Mouse (Mus musculus) embryonic facial prominence, embryonic 13.5 days (tissue): Measurements from ENCODE around the gene Slc25a1. TPM values are rescaled to one million over a fixed set of nuclear protein-coding genes. Genes with fewer than 3 reads are reported as not detected.

Experiments
- ATAC-seq: fragments of 200-750 bp; cut with Nextera tagmentation; 2 replicates; pipeline ENCODE4 v1.8.0; 2017; ENCODE audit warnings: low read depth; ENCODE audit not compliant: insufficient number of reproducible peaks, insufficient read depth, low FRiP score, low TSS enrichment
- H3K27ac ChIP-seq: fragments of 300-500 bp; sonication (generic); 2 replicates; pipeline ENCODE4 v1.5.1; 2015; ENCODE audit warnings: moderate library complexity, mild to moderate bottlenecking, inconsistent platforms
- H3K27me3 ChIP-seq: fragments of 300-500 bp; sonication (generic); 2 replicates; pipeline ENCODE4 v1.6.1; 2015; ENCODE audit warnings: mild to moderate bottlenecking, inconsistent platforms
- H3K36me3 ChIP-seq: fragments of 300-500 bp; sonication (generic); 2 replicates; pipeline ENCODE4 v1.6.1; 2015; ENCODE audit warnings: mild to moderate bottlenecking, inconsistent platforms
- H3K4me1 ChIP-seq: fragments of 300-500 bp; sonication (generic); 2 replicates; pipeline ENCODE4 v1.6.1; 2015; ENCODE audit warnings: inconsistent platforms
- H3K4me2 ChIP-seq: fragments of 300-500 bp; sonication (generic); 2 replicates; pipeline ENCODE4 v1.6.1; 2015; ENCODE audit warnings: moderate library complexity, mild to moderate bottlenecking, inconsistent platforms
- H3K4me3 ChIP-seq: fragments of 300-500 bp; sonication (generic); 2 replicates; pipeline ENCODE4 v1.5.1; 2015; ENCODE audit warnings: mild to moderate bottlenecking, inconsistent platforms
- H3K9ac ChIP-seq: fragments of 300-500 bp; sonication (generic); 2 replicates; pipeline ENCODE4 v1.6.1; 2015; ENCODE audit warnings: mild to moderate bottlenecking, inconsistent platforms
- H3K9me3 ChIP-seq: fragments of 300-500 bp; sonication (generic); 2 replicates; pipeline ENCODE4 v1.6.1; 2016; ENCODE audit warnings: inconsistent platforms
- WGBS: fragments of 180-500 bp; shearing (Covaris S2); methylation state at CpG from one replicate; pipeline ENCODE4 v1.1.7; 2015; ENCODE audit warnings: mixed read lengths; 5-methylcytosine and 5-hydroxymethylcytosine counted together
- polyA plus RNA-seq: library from polyadenylated mRNA; unstranded; fragments of >200 nt; fragmentation: Nextera tagmentation; extraction: Ambion mirVana; gene quantifications from 2 replicates; pipeline ENCODE4 v1.2.1, GENCODE M21; 2015

Slc25a1 gene
- polyA plus RNA-seq, 1 experiment from 2014 or later = 90.5 TPM

GRCm38 (mm10) chr16:17889689-17890341 is 38.2 kb downstream of the Slc25a1 start:
- H3K9ac ChIP-seq = peak overlapping the region; percentile 99
- no peak overlapping the region for H3K27ac ChIP-seq
- WGBS = 83% methylated on average over 6 of the region's 6 CpGs

GRCm38 (mm10) chr16:17884116-17884515 is 43.9 kb downstream of the Slc25a1 start:
- Histone ChIP-seq H3K27me3 (no peaks in the 10 kb centered on the region), H3K27ac (no peak overlapping the region), H3K4me3 (no peak overlapping the region), H3K9ac (no peak overlapping the region), H3K36me3 (peaks cover 7% of the 10 kb centered on the region; the same call in 1 of the 2 replicates), H3K9me3 (no peaks in the 10 kb centered on the region), H3K4me1 (peaks cover 6% of the 10 kb centered on the region), H3K4me2 (no peak overlapping the region)
- ATAC-seq = no peak
- 89% methylated on average over 6 of the region's 6 CpGs for WGBS

More at GRCm38 (mm10) chr16:17889689-17890341, 38.2 kb downstream of the Slc25a1 start:
- H3K36me3 ChIP-seq = no peaks in the 10 kb centered on the region
- ATAC-seq = no peak
- H3K27me3 ChIP-seq = no peaks in the 10 kb centered on the region
- H3K9me3 ChIP-seq = no peaks in the 10 kb centered on the region
- H3K4me2 ChIP-seq = peak overlapping the region; percentile 74
- H3K4me1 ChIP-seq = peaks cover 24% of the 10 kb centered on the region
- H3K4me3 ChIP-seq = peak overlapping the region; percentile 96

GRCm38 (mm10) chr16:17882196-17882595 is 45.8 kb downstream of the Slc25a1 start:
- ATAC-seq = no peak
- H3K9me3 ChIP-seq = no peaks in the 10 kb centered on the region
- no peaks in the 10 kb centered on the region for H3K27me3 ChIP-seq
- H3K4me3 ChIP-seq = no peak overlapping the region
- no peak overlapping the region for H3K9ac ChIP-seq
- H3K27ac ChIP-seq = no peak overlapping the region
- no peak overlapping the region for H3K4me2 ChIP-seq
- peaks cover 18% of the 10 kb centered on the region for H3K36me3 ChIP-seq
- H3K4me1 ChIP-seq = peaks cover 6% of the 10 kb centered on the region

GRCm38 (mm10) chr16:17879571-17879970 is 48.4 kb downstream of the Slc25a1 start:
- H3K27ac ChIP-seq = no peak overlapping the region
- no peak for ATAC-seq
- no peak overlapping the region for H3K4me3 ChIP-seq
- H3K27me3 ChIP-seq = no peaks in the 10 kb centered on the region
- H3K4me2 ChIP-seq = no peak overlapping the region
- 92% methylated on average over 4 of the region's 4 CpGs for WGBS
- no peak overlapping the region for H3K9ac ChIP-seq
- H3K9me3 ChIP-seq = no peaks in the 10 kb centered on the region
- H3K4me1 ChIP-seq = peaks cover 6% of the 10 kb centered on the region
- peaks cover 21% of the 10 kb centered on the region for H3K36me3 ChIP-seq

GRCm38 (mm10) chr16:17876096-17876495 is 51.9 kb downstream of the Slc25a1 start:
- H3K27ac ChIP-seq = no peak overlapping the region
- no peak for ATAC-seq
- peaks cover 34% of the 10 kb centered on the region for H3K36me3 ChIP-seq
- no peaks in the 10 kb centered on the region for H3K4me1 ChIP-seq
- WGBS = 95% methylated on average over 1 of the region's 1 CpGs
- no peaks in the 10 kb centered on the region for H3K9me3 ChIP-seq
- H3K9ac ChIP-seq = no peak overlapping the region
- no peaks in the 10 kb centered on the region for H3K27me3 ChIP-seq
- no peak overlapping the region for H3K4me3 ChIP-seq
- no peak overlapping the region for H3K4me2 ChIP-seq

Other genes starting within 250 kb of the Slc25a1 start
- 53.3 and 56.4 TPM in 2 replicates for gene Med15, start 195.3 kb downstream of the Slc25a1 start, polyA plus RNA-seq
- gene Klhl22, start 168.6 kb downstream of the Slc25a1 start, polyA plus RNA-seq = 88.8 and 97.7 TPM in 2 replicates
- 30.9 and 39.0 TPM in 2 replicates for gene Scarf2, start 130.9 kb downstream of the Slc25a1 start, polyA plus RNA-seq
- gene B830017H08Rik, start 95.1 kb downstream of the Slc25a1 start, polyA plus RNA-seq = 0.36 and 0.45 TPM in 2 replicates
- gene Car15, start 89.9 kb downstream of the Slc25a1 start, polyA plus RNA-seq = 2.2 and 3.0 TPM in 2 replicates
- gene Gm20518, start 36.5 kb downstream of the Slc25a1 start, polyA plus RNA-seq = 0.14 and 0.39 TPM in 2 replicates
- 0.14 TPM in 1 of 2 replicates, not detected in the other for gene Tssk1, start 34.0 kb downstream of the Slc25a1 start, polyA plus RNA-seq
- gene Dgcr2, start 29.7 kb downstream of the Slc25a1 start, polyA plus RNA-seq = 96.8 and 97.0 TPM in 2 replicates
- gene Tssk2, start 29.6 kb downstream of the Slc25a1 start, polyA plus RNA-seq = 0.20 TPM in 1 of 2 replicates, not detected in the other
- 43.7 and 46.9 TPM in 2 replicates for gene Ess2, start 16.9 kb downstream of the Slc25a1 start, polyA plus RNA-seq
- gene Gsc2, start 13.2 kb downstream of the Slc25a1 start, polyA plus RNA-seq = not detected in 2 replicates
- gene Vpreb2, start 52.2 kb upstream of the Slc25a1 start, polyA plus RNA-seq = not detected in 2 replicates
- gene Dgcr6, start 124.6 kb upstream of the Slc25a1 start, polyA plus RNA-seq = 118 and 123 TPM in 2 replicates
- 8.2 and 10.5 TPM in 2 replicates for gene Prodh, start 162.0 kb upstream of the Slc25a1 start, polyA plus RNA-seq
- 5.6 and 6.3 TPM in 2 replicates for gene Rtn4r, start 199.4 kb upstream of the Slc25a1 start, polyA plus RNA-seq